Mouse (Mus musculus) CD4-positive helper T cell, adult 2 months (primary cell): ENCODE results near the gene Igfbp4.
A peak's percentile ranks its signal among the peaks of the same experiment; 100 is the strongest.

ENCODE experiments used
- DNase-seq: peaks from one replicate; pipeline ENCODE4 v3.0.0-alpha.2; 2012; ENCODE audit warnings: low read depth, missing footprints, low spot score

Gene Igfbp4

DNA sequence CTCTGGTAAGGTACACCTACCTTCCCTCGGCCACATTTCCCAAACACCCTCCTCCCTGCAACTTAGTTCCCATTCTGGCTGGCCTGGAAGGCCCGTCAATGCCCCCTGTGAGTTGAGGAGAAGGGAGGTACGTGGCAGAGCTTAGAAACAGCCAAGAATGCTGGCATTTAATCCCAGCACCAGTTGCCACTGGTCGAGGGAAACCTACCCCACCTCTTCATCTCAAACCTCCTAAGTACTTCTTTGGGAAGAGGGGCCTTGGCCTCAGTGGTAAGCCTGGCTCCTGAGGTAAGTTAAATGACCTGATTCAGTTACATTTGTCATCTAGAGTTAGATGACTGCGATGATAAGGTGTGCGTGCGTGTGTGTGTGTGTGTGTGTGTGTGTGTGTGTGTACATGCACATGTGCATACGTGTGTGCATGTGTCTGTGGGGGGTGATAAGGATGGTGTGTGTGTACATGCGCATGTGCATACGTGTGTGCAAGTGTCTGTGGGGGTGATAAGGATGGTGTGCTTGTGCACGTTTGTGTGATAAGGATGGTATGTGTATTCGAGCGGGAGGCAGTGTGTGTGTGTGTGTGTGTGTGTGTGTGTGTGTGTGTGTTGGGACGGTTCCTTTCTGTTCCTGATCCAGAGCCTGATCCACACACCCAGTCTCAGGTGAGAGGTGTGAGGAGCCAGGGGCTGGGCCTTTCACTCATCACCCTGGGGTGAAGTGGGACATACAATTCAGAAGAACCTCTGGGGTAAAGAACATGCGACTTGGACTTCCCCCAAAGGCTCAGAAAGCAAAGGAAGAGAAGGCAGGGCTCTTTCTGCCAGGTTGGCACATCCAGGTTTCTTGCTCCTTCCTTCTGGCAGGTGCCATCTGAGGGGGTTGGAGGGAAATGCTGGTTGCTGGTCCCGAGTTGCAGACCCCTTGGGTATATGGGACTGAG lies 1.1 kb downstream of the Igfbp4 start:
- peak; percentile 51 for DNase-seq

DNA sequence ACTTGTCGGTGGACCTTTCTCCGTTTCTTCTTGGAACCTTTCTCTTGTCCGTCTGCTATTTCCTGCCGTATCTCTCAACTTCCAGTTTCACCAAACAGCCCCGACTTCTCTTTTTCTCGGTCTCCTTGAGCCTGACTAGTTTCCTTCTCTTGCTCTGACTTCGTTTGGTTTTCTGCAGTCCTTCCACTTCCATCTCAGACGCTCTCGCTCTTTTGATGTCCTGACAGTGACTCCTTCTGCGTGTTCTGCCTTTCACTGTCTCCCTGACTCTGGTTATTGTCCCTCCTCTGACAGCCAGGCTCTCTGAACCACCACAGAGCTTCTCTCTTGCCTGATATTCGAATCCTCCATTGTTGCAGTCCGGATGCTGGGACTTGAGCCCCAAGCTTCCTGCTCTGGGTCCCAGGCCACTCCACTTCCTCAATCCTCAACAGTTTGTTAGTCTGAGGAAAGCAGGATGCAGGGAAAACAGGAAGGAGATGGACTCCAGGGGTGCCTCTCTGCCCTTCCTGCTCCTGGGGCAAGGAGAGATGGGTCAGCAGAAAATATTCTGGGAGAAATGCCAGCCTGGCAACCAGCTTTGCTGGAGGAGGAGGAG lies 1.9 kb downstream of the Igfbp4 start:
- peak; percentile 55 for DNase-seq

GRCm38 (mm10) chr11:99043632-99044031 lies 2.6 kb downstream of the Igfbp4 start:
- peak; percentile 28 for DNase-seq

GRCm38 (mm10) chr11:99044306-99044705 lies 3.3 kb downstream of the Igfbp4 start:
- DNase-seq = no peak

DNA sequence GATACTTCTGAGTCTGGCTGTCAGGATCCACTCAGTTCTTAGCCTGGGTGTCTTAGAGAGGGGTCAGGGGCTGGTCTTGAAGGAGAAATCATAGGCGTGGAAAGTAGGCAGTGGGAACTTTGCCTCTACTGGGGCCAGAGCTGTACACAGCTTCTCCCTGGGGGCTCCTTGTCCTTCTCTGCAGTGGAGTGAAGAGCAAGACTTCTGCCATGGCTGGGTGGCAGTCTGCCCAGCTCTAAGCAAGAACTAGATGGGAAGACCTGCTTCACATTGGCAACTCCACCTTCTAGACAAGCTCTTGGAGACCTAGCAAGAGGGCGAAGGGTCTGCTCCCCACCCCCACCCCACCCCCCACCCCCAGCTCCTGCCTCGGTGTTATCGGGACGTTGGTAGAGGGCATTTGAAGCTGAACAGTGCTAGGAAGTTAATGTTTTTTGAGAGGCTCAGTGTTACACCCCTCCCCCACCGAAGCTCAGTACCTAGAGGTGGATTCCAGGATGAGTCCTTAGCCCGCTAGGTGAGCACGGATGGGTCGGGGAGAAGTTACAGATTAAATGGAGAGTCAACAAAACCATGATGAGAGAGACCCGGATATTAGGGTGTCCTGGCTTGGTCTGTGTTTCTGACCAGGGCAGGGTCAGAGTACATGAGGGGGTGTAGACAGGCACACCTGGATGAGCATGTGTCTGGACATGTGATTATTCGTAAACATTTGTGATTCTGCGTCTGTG lies 4.3 kb downstream of the Igfbp4 start:
- no peak for DNase-seq

- no peak for DNase-seq
These were observed 6.1 kb downstream of the Igfbp4 start for GRCm38 (mm10) chr11:99047120-99047519.

GRCm38 (mm10) chr11:99047643-99048042 lies 6.6 kb downstream of the Igfbp4 start:
- no peak for DNase-seq

- no peak for DNase-seq
These were observed 14.1 kb downstream of the Igfbp4 start for GRCm38 (mm10) chr11:99055143-99055542.

- no peak for DNase-seq
These were observed 14.8 kb downstream of the Igfbp4 start for GRCm38 (mm10) chr11:99055571-99056452.

- DNase-seq = no peak
These were observed 19.4 kb downstream of the Igfbp4 start for GRCm38 (mm10) chr11:99060435-99060834.

- no peak for DNase-seq
These were observed 21.6 kb downstream of the Igfbp4 start for GRCm38 (mm10) chr11:99062661-99063060.

GRCm38 (mm10) chr11:99063406-99064131 lies 22.5 kb downstream of the Igfbp4 start:
- no peak for DNase-seq

- peak; percentile 14 for DNase-seq
These were observed 24.3 kb downstream of the Igfbp4 start for GRCm38 (mm10) chr11:99065353-99065752.

GRCm38 (mm10) chr11:99065979-99066378 lies 24.9 kb downstream of the Igfbp4 start:
- peak; percentile 84 for DNase-seq

- no peak for DNase-seq
These were observed 26.5 kb downstream of the Igfbp4 start for GRCm38 (mm10) chr11:99067591-99067990.

DNA sequence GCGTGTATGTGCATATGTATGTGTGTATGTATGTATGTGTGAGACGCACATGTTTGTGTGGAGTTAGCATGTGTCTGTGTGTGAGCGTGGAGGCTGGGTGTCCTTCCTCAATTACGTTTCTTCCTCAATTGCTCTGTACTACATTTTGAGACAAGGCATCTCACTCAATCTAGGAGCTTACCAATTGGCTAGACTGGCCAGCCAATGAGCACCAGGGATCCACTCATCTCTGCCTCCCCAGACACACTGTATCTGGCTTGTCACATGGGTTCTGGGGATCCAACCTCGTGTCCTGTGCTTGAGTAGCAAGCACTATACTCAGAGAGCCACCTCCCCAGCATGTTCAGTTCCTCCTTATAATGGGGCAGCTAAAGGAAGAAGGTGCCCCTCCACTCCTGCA lies 27.4 kb downstream of the Igfbp4 start:
- DNase-seq = no peak

GRCm38 (mm10) chr11:99071866-99072265 lies 30.8 kb downstream of the Igfbp4 start:
- DNase-seq = no peak

DNA sequence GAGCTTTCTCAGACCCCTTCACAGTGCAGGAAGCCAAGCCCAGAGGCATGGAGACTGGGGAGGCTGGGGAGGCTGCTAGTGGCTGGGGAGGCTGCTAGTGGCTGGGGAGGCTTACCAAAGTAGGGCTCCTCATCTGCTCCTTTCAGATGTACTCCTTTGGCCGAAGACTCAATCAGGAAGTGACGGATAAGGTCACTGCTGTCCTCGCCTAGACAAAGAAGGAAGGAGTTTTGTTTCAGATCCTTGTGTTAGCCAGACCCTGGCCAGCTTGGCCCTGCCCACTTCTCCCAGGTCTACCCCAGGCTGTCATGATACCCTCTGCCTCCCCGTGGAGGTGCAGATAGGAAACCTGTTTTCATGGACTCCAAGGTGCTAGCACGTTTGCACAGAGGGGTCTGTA lies 32.7 kb downstream of the Igfbp4 start:
- no peak for DNase-seq

GRCm38 (mm10) chr11:99076744-99077319 lies 35.8 kb downstream of the Igfbp4 start:
- DNase-seq = no peak

DNA sequence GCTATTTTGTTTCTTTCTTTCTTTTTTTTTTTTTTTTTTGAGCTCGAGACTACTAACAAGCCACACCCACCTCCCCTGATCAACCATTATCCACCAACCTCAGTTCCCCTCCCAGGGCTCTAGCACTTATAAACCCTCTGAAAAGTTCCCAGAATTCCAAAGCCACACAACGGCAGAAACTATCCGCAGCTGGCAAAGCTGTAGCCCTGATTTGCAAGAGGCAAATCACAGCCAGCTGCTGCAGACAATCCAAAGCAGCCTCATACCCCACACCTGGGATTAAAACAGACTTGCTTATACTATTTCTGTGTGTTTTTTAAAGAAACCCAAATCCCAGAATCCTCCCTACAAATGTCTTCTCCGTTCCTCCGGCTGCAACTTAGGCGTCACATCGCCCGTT lies 36.8 kb downstream of the Igfbp4 start:
- DNase-seq = no peak
